Mouse (Mus musculus): Measurements from ENCODE around the gene Ube2e3. TPM values are rescaled to one million over a fixed set of nuclear protein-coding genes. Genes with fewer than 3 reads are reported as not detected.

The Ube2e3 gene
- polyA plus RNA-seq (2015; fragmentation: Nextera tagmentation; extraction: Ambion mirVana), result 111 and 112 TPM in 2 replicates

GRCm38 (mm10) chr2:78867726-78868510 lies at the start of gene Ube2e3:
Gene Ube2e3 (plus strand): TSS chr2:78868124.
- Histone ChIP-seq H3K27ac (peak within 1 kb of the TSS; percentile 98), H3K9me3 (replicated peaks) (no peaks in the 10 kb centered on the region), H3K9ac (peak within 1 kb of the TSS; percentile 98), H3K4me1 (replicated peaks) (peaks cover 23% of the 10 kb centered on the region), H3K4me3 (peak within 1 kb of the TSS; percentile 87), H3K36me3 (no peaks in the 10 kb centered on the region), H3K4me2 (peak within 1 kb of the TSS; percentile 78), H3K27me3 (no peaks in the 10 kb centered on the region)
- ATAC-seq (replicated peaks; ENCODE audit: insufficient number of reproducible peaks, insufficient read depth, low FRiP score, low read depth), result no peak; the same call in 1 of the 2 replicates
- 8% methylated on average over 14 of the region's 14 CpGs for WGBS

DNA sequence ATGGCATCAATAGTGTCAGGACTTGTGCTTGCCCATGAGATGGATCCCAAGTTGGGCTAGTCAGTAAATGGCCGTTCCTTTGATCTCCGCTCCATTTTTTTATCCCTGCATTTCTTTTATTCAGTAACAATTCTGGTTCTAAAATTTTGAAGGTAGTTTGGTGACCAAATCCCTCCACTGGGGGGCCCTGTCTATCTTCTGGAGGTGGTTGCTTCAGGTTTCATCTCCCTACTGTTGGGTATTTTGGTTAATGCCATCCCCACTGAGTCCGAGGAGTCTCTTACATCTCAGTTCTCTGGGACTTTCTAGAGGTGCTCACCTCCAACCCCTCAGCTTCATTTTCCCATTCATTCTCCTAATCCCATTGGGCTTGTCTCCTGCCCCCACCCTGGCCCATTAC lies 38.0 kb upstream of the Ube2e3 start:
- Histone ChIP-seq H3K27ac (no peak overlapping the region), H3K4me1 (replicated peaks) (no peaks in the 10 kb centered on the region), H3K36me3 (no peaks in the 10 kb centered on the region), H3K9ac (no peak overlapping the region), H3K4me2 (no peak overlapping the region), H3K9me3 (replicated peaks) (no peaks in the 10 kb centered on the region), H3K27me3 (no peaks in the 10 kb centered on the region), H3K4me3 (no peak overlapping the region)
- no peak for ATAC-seq (replicated peaks; ENCODE audit: insufficient number of reproducible peaks, insufficient read depth, low FRiP score, low read depth)
- 97% methylated on average over 3 of the region's 3 CpGs for WGBS

DNA sequence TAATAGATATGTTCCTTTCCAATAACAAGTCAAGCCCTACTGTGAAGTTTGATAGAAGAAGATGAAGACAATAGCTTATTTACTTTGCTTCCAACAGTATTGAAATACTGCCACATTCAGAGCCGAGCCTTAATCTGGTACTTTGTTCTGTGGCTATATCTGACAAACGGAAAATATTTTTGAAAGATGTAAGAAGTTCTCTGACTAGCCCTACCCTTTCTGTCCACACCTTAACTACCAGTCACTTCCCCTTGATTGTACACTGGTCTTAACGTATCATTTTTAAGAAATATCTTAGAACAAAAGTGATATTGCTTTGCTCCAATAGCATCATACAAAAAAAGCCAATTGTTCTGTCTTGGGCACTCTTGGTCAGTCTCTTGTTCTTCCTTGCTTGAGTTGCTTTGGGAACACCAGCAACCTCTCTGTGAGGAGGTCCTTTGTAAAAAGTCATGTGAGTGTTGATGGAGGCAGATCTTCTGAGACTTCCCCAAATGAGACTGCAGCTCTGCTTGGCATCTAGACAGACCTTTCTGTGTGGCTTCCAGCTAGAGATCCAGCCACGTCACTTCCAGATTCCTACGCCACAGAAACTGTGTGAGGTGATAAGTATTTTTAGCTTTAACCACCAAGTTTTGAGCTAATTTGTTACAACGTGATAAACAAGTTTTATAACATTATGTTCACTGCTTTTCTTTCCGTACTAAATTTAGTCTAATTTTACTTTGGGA lies 26.3 kb upstream of the Ube2e3 start:
- Histone ChIP-seq H3K4me2 (no peak overlapping the region), H3K36me3 (no peaks in the 10 kb centered on the region), H3K9me3 (replicated peaks) (no peaks in the 10 kb centered on the region), H3K4me3 (no peak overlapping the region), H3K9ac (no peak overlapping the region), H3K4me1 (replicated peaks) (no peaks in the 10 kb centered on the region), H3K27me3 (no peaks in the 10 kb centered on the region), H3K27ac (no peak overlapping the region)
- ATAC-seq (replicated peaks; ENCODE audit: insufficient number of reproducible peaks, insufficient read depth, low FRiP score, low read depth), result no peak
- WGBS, result 71% methylated on average over 7 of the region's 7 CpGs

DNA sequence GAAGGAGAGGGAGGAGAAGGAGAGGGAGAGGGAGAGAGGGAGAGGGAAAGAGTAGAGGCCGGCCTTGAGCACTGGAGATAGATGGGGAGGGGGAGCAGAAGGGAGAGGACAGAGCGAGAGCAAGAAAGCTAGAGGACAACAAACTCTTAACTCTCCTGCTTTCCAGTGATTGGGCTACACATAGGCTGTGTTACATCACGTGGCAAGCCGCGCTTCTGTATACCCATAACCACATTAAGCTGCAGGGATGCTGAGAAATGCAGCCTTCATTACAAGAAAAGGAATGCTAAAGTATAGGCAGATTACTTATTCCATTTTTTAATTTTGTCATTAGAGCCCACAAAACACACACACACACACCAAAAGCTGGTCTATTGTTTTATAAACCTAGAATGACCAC lies 23.6 kb upstream of the Ube2e3 start:
- WGBS, result 87% methylated on average over 5 of the region's 5 CpGs

DNA sequence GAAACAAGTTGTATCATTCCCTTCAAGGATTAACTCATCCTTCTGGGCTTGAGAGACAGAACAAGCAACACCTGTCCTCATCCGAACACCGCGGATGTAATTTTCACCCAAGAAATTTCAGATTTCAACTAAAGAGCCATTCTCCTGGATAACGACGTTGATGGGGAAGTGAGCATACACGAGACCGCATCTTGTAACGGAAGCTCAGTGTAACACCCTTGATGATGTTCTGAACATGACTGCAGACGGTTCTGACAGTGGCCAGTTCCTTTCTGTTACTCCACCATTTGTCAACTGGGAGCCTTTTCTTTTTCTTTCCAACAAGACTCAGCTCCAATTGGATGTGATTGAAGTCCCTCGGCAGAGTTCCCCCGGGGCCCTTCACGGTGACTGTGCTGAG lies 22.6 kb upstream of the Ube2e3 start:
- no peaks in the 10 kb centered on the region for H3K4me1 ChIP-seq (replicated peaks)
- no peaks in the 10 kb centered on the region for H3K9me3 ChIP-seq (replicated peaks)
- no peak overlapping the region for H3K4me2 ChIP-seq
- WGBS, result 85% methylated on average over 12 of the region's 12 CpGs
- H3K27ac ChIP-seq, result no peak overlapping the region
- ATAC-seq (replicated peaks; ENCODE audit: insufficient number of reproducible peaks, insufficient read depth, low FRiP score, low read depth), result no peak
- no peaks in the 10 kb centered on the region for H3K36me3 ChIP-seq
- H3K4me3 ChIP-seq, result no peak overlapping the region
- no peaks in the 10 kb centered on the region for H3K27me3 ChIP-seq
- no peak overlapping the region for H3K9ac ChIP-seq

More for the DNA sequence above, 23.6 kb upstream of the Ube2e3 start:
- H3K4me2 ChIP-seq, result no peak overlapping the region
- H3K27ac ChIP-seq, result no peak overlapping the region
- H3K27me3 ChIP-seq, result no peaks in the 10 kb centered on the region
- no peak overlapping the region for H3K9ac ChIP-seq
- no peaks in the 10 kb centered on the region for H3K9me3 ChIP-seq (replicated peaks)
- no peaks in the 10 kb centered on the region for H3K36me3 ChIP-seq
- no peaks in the 10 kb centered on the region for H3K4me1 ChIP-seq (replicated peaks)
- no peak for ATAC-seq (replicated peaks; ENCODE audit: insufficient number of reproducible peaks, insufficient read depth, low FRiP score, low read depth)
- H3K4me3 ChIP-seq, result no peak overlapping the region

DNA sequence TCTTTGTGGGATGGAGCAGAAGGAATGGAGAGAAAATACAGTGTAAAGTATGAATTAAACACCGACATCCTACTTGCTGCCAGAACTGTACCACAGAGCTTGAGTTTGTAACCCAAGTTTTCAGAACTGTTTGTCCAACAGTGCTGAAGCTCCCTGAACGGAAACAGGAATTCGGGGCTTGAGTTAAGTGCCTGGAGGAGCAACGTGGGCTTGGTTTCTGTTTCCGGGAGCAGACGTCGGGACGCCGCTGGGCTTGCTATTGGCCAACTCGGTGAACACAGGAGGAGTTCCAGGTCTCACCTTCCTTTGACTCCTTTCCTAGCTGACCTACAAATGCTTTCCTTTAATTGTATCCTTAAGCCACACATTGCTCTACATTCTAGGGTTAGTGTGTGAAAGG lies 22.2 kb upstream of the Ube2e3 start:
- WGBS, result 75% methylated on average over 10 of the region's 10 CpGs
- no peak overlapping the region for H3K4me3 ChIP-seq
- H3K27me3 ChIP-seq, result no peaks in the 10 kb centered on the region
- H3K9me3 ChIP-seq (replicated peaks), result no peaks in the 10 kb centered on the region
- no peaks in the 10 kb centered on the region for H3K4me1 ChIP-seq (replicated peaks)
- ATAC-seq (replicated peaks; ENCODE audit: insufficient number of reproducible peaks, insufficient read depth, low FRiP score, low read depth), result no peak
- H3K27ac ChIP-seq, result no peak overlapping the region
- H3K36me3 ChIP-seq, result no peaks in the 10 kb centered on the region
- H3K9ac ChIP-seq, result no peak overlapping the region
- no peak overlapping the region for H3K4me2 ChIP-seq

GRCm38 (mm10) chr2:78854315-78854714 lies 13.6 kb upstream of the Ube2e3 start:
- H3K4me1 ChIP-seq (replicated peaks), result no peaks in the 10 kb centered on the region
- no peak for ATAC-seq (replicated peaks; ENCODE audit: insufficient number of reproducible peaks, insufficient read depth, low FRiP score, low read depth)
- 70% methylated on average over 8 of the region's 8 CpGs for WGBS

DNA sequence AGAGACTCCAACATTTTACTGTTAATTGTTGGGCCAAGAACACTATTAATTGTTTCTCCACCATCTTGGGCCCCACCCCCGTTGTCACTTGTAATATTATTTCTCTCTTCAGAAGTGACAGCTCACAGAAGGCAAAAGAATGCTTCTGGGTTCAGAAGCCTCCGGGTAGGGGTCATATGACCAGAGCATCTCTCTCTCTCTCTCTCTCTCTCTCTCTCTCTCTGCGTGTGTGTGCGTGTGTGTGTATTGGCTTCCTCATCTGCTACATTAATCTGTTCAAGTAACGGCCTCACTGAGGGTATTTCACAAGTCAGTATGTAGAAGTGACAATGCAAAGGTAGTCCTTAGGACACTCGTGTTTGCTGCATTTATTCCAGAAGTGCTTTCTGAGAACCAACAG lies 9.3 kb upstream of the Ube2e3 start:
- 74% methylated on average over 6 of the region's 6 CpGs for WGBS

More at GRCm38 (mm10) chr2:78854315-78854714, 13.6 kb upstream of the Ube2e3 start:
- no peak overlapping the region for H3K4me3 ChIP-seq
- H3K36me3 ChIP-seq, result no peaks in the 10 kb centered on the region
- no peak overlapping the region for H3K9ac ChIP-seq
- H3K27ac ChIP-seq, result no peak overlapping the region
- H3K27me3 ChIP-seq, result no peaks in the 10 kb centered on the region
- H3K4me2 ChIP-seq, result no peak overlapping the region
- no peaks in the 10 kb centered on the region for H3K9me3 ChIP-seq (replicated peaks)

GRCm38 (mm10) chr2:78859266-78860087 lies 8.4 kb upstream of the Ube2e3 start:
- 70% methylated on average over 12 of the region's 12 CpGs for WGBS
- H3K4me1 ChIP-seq (replicated peaks), result no peaks in the 10 kb centered on the region
- no peak overlapping the region for H3K27ac ChIP-seq
- H3K36me3 ChIP-seq, result no peaks in the 10 kb centered on the region
- ATAC-seq (replicated peaks; ENCODE audit: insufficient number of reproducible peaks, insufficient read depth, low FRiP score, low read depth), result no peak
- H3K4me3 ChIP-seq, result no peak overlapping the region
- H3K9ac ChIP-seq, result no peak overlapping the region
- no peaks in the 10 kb centered on the region for H3K9me3 ChIP-seq (replicated peaks)
- no peaks in the 10 kb centered on the region for H3K27me3 ChIP-seq
- H3K4me2 ChIP-seq, result no peak overlapping the region

More for the DNA sequence above, 9.3 kb upstream of the Ube2e3 start:
- no peak overlapping the region for H3K4me2 ChIP-seq
- H3K9me3 ChIP-seq (replicated peaks), result no peaks in the 10 kb centered on the region
- no peaks in the 10 kb centered on the region for H3K27me3 ChIP-seq
- H3K27ac ChIP-seq, result no peak overlapping the region
- H3K36me3 ChIP-seq, result no peaks in the 10 kb centered on the region
- no peak overlapping the region for H3K9ac ChIP-seq
- no peak overlapping the region for H3K4me3 ChIP-seq
- ATAC-seq (replicated peaks; ENCODE audit: insufficient number of reproducible peaks, insufficient read depth, low FRiP score, low read depth), result no peak
- H3K4me1 ChIP-seq (replicated peaks), result no peaks in the 10 kb centered on the region

DNA sequence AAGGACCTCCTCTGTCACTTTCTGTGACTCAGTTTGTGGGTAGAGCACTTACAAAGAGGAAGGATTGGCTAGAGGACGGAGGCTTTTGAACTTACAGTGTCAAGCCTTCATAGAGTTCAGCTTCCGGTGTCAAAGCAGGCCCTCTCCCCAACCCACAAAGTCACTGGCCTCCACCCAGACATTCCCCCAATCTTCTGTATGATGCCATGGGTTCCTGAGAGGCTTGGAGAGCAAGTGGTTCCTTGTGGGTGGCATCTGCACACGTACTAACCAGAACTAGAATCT lies 7.9 kb upstream of the Ube2e3 start:
- WGBS, result 81% methylated on average over 3 of the region's 3 CpGs
- ATAC-seq (replicated peaks; ENCODE audit: insufficient number of reproducible peaks, insufficient read depth, low FRiP score, low read depth), result no peak
- Histone ChIP-seq H3K27ac (no peak overlapping the region), H3K36me3 (no peaks in the 10 kb centered on the region), H3K9ac (no peak overlapping the region), H3K4me2 (no peak overlapping the region), H3K27me3 (no peaks in the 10 kb centered on the region), H3K4me3 (no peak overlapping the region), H3K4me1 (replicated peaks) (no peaks in the 10 kb centered on the region), H3K9me3 (replicated peaks) (no peaks in the 10 kb centered on the region)

- no peaks in the 10 kb centered on the region for H3K9me3 ChIP-seq (replicated peaks)
- H3K4me3 ChIP-seq, result no peak overlapping the region
- peaks cover 5% of the 10 kb centered on the region; the same call in 1 of the 2 replicates for H3K4me1 ChIP-seq (replicated peaks)
- no peaks in the 10 kb centered on the region for H3K36me3 ChIP-seq
- ATAC-seq (replicated peaks; ENCODE audit: insufficient number of reproducible peaks, insufficient read depth, low FRiP score, low read depth), result no peak
- no peak overlapping the region for H3K27ac ChIP-seq
- no peak overlapping the region for H3K9ac ChIP-seq
- H3K4me2 ChIP-seq, result no peak overlapping the region
- WGBS, result 94% methylated on average over 3 of the region's 3 CpGs
- no peaks in the 10 kb centered on the region for H3K27me3 ChIP-seq
Measured at GRCm38 (mm10) chr2:78864116-78864515, 3.8 kb upstream of the Ube2e3 start.
